Mouse (Mus musculus): ENCODE data around the gene H6pd. TPM values are rescaled to one million over a fixed set of nuclear protein-coding genes. Genes with fewer than 3 reads are reported as not detected.

Gene H6pd
- total and polyA plus RNA-seq, 3 experiments, result 6.9 to 10.8 TPM; not detected in 1

GRCm38 (mm10) chr4:149941067-149941755, 67.6 kb downstream of the H6pd start:
- Histone ChIP-seq H3K4me1 (ENCODE audit: control insufficient read depth in 1 of 2, insufficient read depth in 2 of 2, low read length in 2 of 2) (0 out of 4 replicates have a peak, but pooled peaks cover 0 to 7% of the 10 kb centered on the region in 2 experiments), H3K9me3 (replicated peaks; ENCODE audit: insufficient read depth, low read length) (no peaks in the 10 kb centered on the region), H3K4me3 (ENCODE audit: control insufficient read depth in 1 of 2, insufficient read depth in 1 of 2, low read depth in 2 of 2, low read length in 2 of 2) (no peak overlapping the region), H3K79me2 (ENCODE audit: control insufficient read depth, insufficient read depth, low read length, poor library complexity) (no peaks in the 10 kb centered on the region), H3K9ac (ENCODE audit: control insufficient read depth, low read depth, low read length, poor library complexity, severe bottlenecking) (no peak overlapping the region), H3K27me3 (ENCODE audit: control insufficient read depth in 1 of 2, insufficient read depth in 2 of 2, low read length in 2 of 2) (peaks cover 5 to 11% of the 10 kb centered on the region in 2 experiments; a peak in 3 of 4 replicates), H3K27ac (ENCODE audit: control insufficient read depth, low read depth, low read length) (no peak overlapping the region), H3K36me3 (ENCODE audit: control insufficient read depth in 1 of 2, insufficient read depth in 2 of 2, low read length in 2 of 2) (no peaks in the 10 kb centered on the region)
- no peak for DNase-seq (ENCODE audit: low read depth, low spot score)
- no peak for TF ChIP-seq GABPA (IDR thresholded peaks at IDR 0.05; ENCODE audit: low read depth, low read length)
- TF ChIP-seq ELF1 (IDR thresholded peaks at IDR 0.05; ENCODE audit: low read depth, low read length), result no peak
- TF ChIP-seq POLR2AphosphoS2 (IDR thresholded peaks at IDR 0.05; ENCODE audit: low read length), result no peak
- no peak for TF ChIP-seq USF2 (IDR thresholded peaks at IDR 0.05; ENCODE audit: borderline replicate concordance in 1 of 2, insufficient read depth in 1 of 2, low read depth in 1 of 2, low read length in 2 of 2)
- no peak for TF ChIP-seq SIN3A (IDR thresholded peaks at IDR 0.05; ENCODE audit: low read length)
- no peak for TF ChIP-seq USF1 (IDR thresholded peaks at IDR 0.05; ENCODE audit: low read depth, low read length)
- TF ChIP-seq MYB (IDR thresholded peaks at IDR 0.05; ENCODE audit: low read depth, low read length), result no peak
- TF ChIP-seq JUND (IDR thresholded peaks at IDR 0.05; ENCODE audit: low read depth, low read length), result no peak
- TF ChIP-seq SMC3 (IDR thresholded peaks at IDR 0.05; ENCODE audit: low read depth, low read length), result no peak
- TF ChIP-seq TCF12 (IDR thresholded peaks at IDR 0.05; ENCODE audit: low read depth, low read length), result no peak
- TF ChIP-seq KAT2A (conservative IDR thresholded peaks at IDR 0.05; ENCODE audit: low read depth, low read length), result no peak
- no peak for TF ChIP-seq MXI1 (IDR thresholded peaks at IDR 0.05; ENCODE audit: low read depth, low read length)
- TF ChIP-seq MAZ (IDR thresholded peaks at IDR 0.05; ENCODE audit: low read depth, low read length), result no peak
- TF ChIP-seq CHD1 (IDR thresholded peaks at IDR 0.05; ENCODE audit: low read depth, low read length), result no peak
- no peak for TF ChIP-seq TBP (IDR thresholded peaks at IDR 0.05; ENCODE audit: low read depth, low read length)
- TF ChIP-seq MAFK (IDR thresholded peaks at IDR 0.05; ENCODE audit: borderline replicate concordance, low read depth, low read length), result no peak
- no peak for TF ChIP-seq TAL1 (IDR thresholded peaks at IDR 0.05; ENCODE audit: low read length)

DNA sequence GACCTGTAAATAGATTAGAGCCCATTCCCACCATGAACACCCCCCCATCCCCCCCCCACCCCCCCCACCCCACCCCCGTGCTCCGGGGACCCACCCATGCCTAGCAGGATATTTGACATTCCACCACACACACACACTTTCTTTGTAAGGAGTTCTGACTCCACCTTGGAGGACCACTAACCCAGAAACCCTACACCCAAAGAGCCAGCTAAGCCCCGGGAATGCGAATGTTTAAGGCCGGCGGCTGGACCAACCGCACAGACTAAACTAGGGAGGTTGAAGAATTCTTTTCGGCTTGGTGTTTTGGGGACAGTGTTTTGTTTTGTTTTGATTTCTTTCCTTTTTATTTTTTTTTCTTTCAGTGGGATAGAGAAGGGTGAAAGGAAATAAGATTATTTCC, 70.1 kb downstream of the H6pd start:
- no peak for DNase-seq (ENCODE audit: low read depth, low spot score)
- Histone ChIP-seq H3K27me3 (ENCODE audit: control insufficient read depth in 1 of 2, insufficient read depth in 2 of 2, low read length in 2 of 2) (peaks cover 5 to 17% of the 10 kb centered on the region in 2 experiments), H3K79me2 (ENCODE audit: control insufficient read depth, insufficient read depth, low read length, poor library complexity) (no peaks in the 10 kb centered on the region), H3K4me1 (ENCODE audit: control insufficient read depth in 1 of 2, insufficient read depth in 2 of 2, low read length in 2 of 2) (0 out of 4 replicates have a peak, but pooled peaks cover 0 to under 1% of the 10 kb centered on the region in 2 experiments), H3K36me3 (ENCODE audit: control insufficient read depth in 1 of 2, insufficient read depth in 2 of 2, low read length in 2 of 2) (no peaks in the 10 kb centered on the region), H3K4me3 (ENCODE audit: control insufficient read depth in 1 of 2, insufficient read depth in 1 of 2, low read depth in 2 of 2, low read length in 2 of 2) (no peak overlapping the region), H3K27ac (ENCODE audit: control insufficient read depth, low read depth, low read length) (no peak overlapping the region), H3K9ac (ENCODE audit: control insufficient read depth, low read depth, low read length, poor library complexity, severe bottlenecking) (no peak overlapping the region), H3K9me3 (replicated peaks; ENCODE audit: insufficient read depth, low read length) (no peaks in the 10 kb centered on the region)
- TF ChIP-seq POLR2AphosphoS2 (IDR thresholded peaks at IDR 0.05; ENCODE audit: low read length) (no peak), CTCF (IDR thresholded peaks at IDR 0.05 in 2 of 3, conservative IDR thresholded peaks at IDR 0.05 in 1 of 3; ENCODE audit: control insufficient read depth in 1 of 3, insufficient read depth in 1 of 3, low read depth in 2 of 3, low read length in 3 of 3, poor library complexity in 1 of 3, severe bottlenecking in 1 of 3) (no peak), GATA1 (IDR thresholded peaks at IDR 0.05; ENCODE audit: low read depth, low read length) (no peak), TCF12 (IDR thresholded peaks at IDR 0.05; ENCODE audit: low read depth, low read length) (no peak), MEF2A (IDR thresholded peaks at IDR 0.05; ENCODE audit: extremely low read depth, insufficient replicate concordance, low read depth, low read length, poor library complexity, severe bottlenecking) (no peak), UBTF (IDR thresholded peaks at IDR 0.05; ENCODE audit: borderline replicate concordance, insufficient read depth, low read depth, low read length) (no peak), ZC3H11A (IDR thresholded peaks at IDR 0.05; ENCODE audit: low read depth, low read length) (no peak), USF2 (IDR thresholded peaks at IDR 0.05; ENCODE audit: borderline replicate concordance in 1 of 2, insufficient read depth in 1 of 2, low read depth in 1 of 2, low read length in 2 of 2) (no peak), CHD1 (IDR thresholded peaks at IDR 0.05; ENCODE audit: low read depth, low read length) (no peak), POLR2AphosphoS5 (IDR thresholded peaks at IDR 0.05; ENCODE audit: borderline replicate concordance, low read depth, low read length) (no peak), E2F4 (IDR thresholded peaks at IDR 0.05; ENCODE audit: borderline replicate concordance, low read depth, low read length) (no peak), NELFE (IDR thresholded peaks at IDR 0.05; ENCODE audit: low read depth, low read length) (no peak), ZKSCAN1 (IDR thresholded peaks at IDR 0.05; ENCODE audit: low read depth, low read length) (no peak), ZMIZ1 (IDR thresholded peaks at IDR 0.05; ENCODE audit: low read depth, low read length) (no peak)
